Mouse (Mus musculus): Measurements from ENCODE around the gene Gm20431.

The Gm20431 gene

GRCm38 (mm10) chr2:167599195-167599594, 62.1 kb downstream of the Gm20431 start:
- no peak for DNase-seq (ENCODE audit: low spot score)

- peak; percentile 44 for DNase-seq (ENCODE audit: low spot score)
Measured at GRCm38 (mm10) chr2:167597492-167598186, 63.7 kb downstream of the Gm20431 start.

GRCm38 (mm10) chr2:167596726-167597491, 64.4 kb downstream of the Gm20431 start:
- DNase-seq (ENCODE audit: low spot score) = no peak

GRCm38 (mm10) chr2:167596262-167596661, 65.0 kb downstream of the Gm20431 start:
- no peak for DNase-seq (ENCODE audit: low spot score)

GRCm38 (mm10) chr2:167595761-167596171, 65.5 kb downstream of the Gm20431 start:
- DNase-seq (ENCODE audit: low spot score) = peak; percentile 49

- no peak for DNase-seq (ENCODE audit: low spot score)
Measured at GRCm38 (mm10) chr2:167594444-167594934, 66.8 kb downstream of the Gm20431 start.

- no peak for DNase-seq (ENCODE audit: low spot score)
Measured at GRCm38 (mm10) chr2:167593551-167594250, 67.6 kb downstream of the Gm20431 start.

GRCm38 (mm10) chr2:167588774-167589577, 72.3 kb downstream of the Gm20431 start:
- no peak for DNase-seq (ENCODE audit: low spot score)

- peak; percentile 61 for DNase-seq (ENCODE audit: low spot score)
Measured at GRCm38 (mm10) chr2:167586976-167587375, 74.3 kb downstream of the Gm20431 start.

- no peak for DNase-seq (ENCODE audit: low spot score)
Measured at GRCm38 (mm10) chr2:167586041-167586440, 75.3 kb downstream of the Gm20431 start.

- no peak for DNase-seq (ENCODE audit: low spot score)
Measured at GRCm38 (mm10) chr2:167585273-167585672, 76.0 kb downstream of the Gm20431 start.

GRCm38 (mm10) chr2:167583161-167583952, 77.9 kb downstream of the Gm20431 start:
- DNase-seq (ENCODE audit: low spot score) = no peak

GRCm38 (mm10) chr2:167578521-167578920, 82.8 kb downstream of the Gm20431 start:
- DNase-seq (ENCODE audit: low spot score) = no peak

GRCm38 (mm10) chr2:167577186-167577785, 84.0 kb downstream of the Gm20431 start:
- DNase-seq (ENCODE audit: low spot score) = no peak

GRCm38 (mm10) chr2:167576121-167576620, 85.1 kb downstream of the Gm20431 start:
- no peak for DNase-seq (ENCODE audit: low spot score)

GRCm38 (mm10) chr2:167575581-167575980, 85.7 kb downstream of the Gm20431 start:
- no peak for DNase-seq (ENCODE audit: low spot score)

GRCm38 (mm10) chr2:167574814-167575213, 86.5 kb downstream of the Gm20431 start:
- no peak for DNase-seq (ENCODE audit: low spot score)

- DNase-seq (ENCODE audit: low spot score) = no peak
Measured at GRCm38 (mm10) chr2:167571442-167572220, 89.7 kb downstream of the Gm20431 start.

- no peak for DNase-seq (ENCODE audit: low spot score)
Measured at GRCm38 (mm10) chr2:167570815-167571214, 90.5 kb downstream of the Gm20431 start.
